Mouse (Mus musculus): ENCODE measurements around the gene Alyref.

The Alyref gene

DNA sequence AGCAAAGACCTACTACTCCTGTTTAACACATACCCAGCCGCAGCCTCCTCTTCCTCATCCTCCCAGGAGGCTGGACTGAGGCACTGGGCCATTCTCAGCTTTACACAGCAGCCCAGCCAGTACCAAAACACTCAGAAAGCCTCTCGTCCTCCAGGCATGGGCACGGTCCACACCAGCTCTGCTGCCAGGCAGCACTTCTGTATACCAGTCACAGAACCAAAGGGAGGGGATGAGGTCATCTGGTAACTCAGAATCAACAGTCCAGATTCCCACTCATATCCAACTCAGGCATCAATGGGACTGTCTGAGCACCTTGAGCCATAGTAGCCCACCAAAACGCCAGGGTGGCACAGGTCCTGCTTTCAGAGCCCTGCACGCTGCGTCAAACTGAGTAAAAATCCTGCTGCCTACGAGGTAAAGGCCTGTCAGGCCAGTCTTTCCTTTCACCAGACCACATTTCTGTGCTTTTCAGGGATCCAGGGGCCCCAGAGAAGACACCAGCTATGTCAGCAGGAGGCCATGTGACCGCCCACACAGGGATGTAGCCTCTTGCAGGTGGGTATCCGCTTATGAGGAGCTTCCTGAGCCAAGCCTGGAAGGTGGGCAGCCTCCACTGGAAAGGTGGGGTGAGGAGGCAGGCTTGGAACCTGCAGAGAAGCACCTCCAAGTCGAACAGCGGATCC is 28.8 kb upstream of the Alyref start:
- DNase-seq (ENCODE audit: low read depth, low spot score): no peak

- DNase-seq (ENCODE audit: low read depth, low spot score): no peak
Measured at GRCm38 (mm10) chr11:120625152-120625775, 27.1 kb upstream of the Alyref start, which contains the start of gene Sirt7. TSS of gene Sirt7 (minus strand) at chr11:120625240.

DNA sequence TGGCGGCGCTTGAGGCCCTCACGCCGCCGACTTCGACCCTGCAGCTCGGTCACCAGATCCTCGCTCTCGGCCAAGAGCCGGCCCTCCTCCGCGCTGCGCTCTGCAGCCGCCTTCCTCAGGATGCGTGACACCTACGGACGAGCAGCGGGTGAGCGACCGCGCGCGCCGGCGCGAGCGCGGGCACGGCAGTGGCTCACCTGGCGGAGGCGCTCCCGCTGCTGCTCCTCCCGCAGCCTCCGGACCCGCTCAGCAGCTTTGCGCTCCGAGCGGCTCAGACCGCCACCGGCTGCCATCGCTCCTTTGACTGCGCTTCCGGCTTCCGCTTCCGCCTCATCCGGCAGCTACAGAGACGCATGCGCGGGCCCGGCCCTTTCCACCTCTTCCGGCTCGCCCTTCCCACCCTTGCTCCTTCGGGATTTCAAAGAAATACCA is 26.5 kb upstream of the Alyref start:
- peak; percentile 91 for DNase-seq (ENCODE audit: low read depth, low spot score)

DNA sequence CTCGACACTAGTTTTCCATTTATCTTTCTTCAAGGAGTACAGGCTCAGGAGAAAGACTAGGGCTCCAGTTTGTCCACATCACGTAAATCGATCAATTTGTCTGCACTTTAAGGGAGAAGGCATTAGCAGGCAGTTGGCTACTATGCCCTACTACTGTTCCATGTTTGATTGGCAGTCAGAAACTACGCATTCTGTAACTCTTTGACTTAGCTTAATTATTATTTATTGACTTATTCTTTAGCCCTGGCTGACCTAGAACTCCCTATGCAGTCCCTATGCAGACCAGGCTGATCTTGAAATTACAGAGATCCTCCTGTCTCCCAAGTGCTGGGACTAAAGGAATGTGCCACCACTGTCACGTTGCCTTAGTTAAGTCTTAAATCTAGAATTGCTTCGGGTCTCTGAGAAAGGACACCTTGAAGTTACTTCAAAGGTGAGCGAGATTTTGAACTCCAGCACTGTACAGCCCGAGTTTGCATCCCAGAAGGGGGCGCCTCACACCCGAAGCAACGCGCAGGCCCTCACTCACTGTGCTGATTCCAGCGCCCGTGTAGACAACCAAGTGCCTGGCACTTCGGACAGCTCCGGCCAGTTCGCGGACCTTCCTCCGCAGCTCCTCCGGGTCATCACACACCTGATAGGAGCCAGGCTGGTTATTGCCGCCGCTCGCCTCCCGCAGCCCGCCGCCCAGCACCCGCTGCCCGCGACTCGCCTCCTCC is 26.0 kb upstream of the Alyref start:
- DNase-seq (ENCODE audit: low read depth, low spot score): peak; percentile 88

GRCm38 (mm10) chr11:120622805-120623204 is 24.6 kb upstream of the Alyref start:
- DNase-seq (ENCODE audit: low read depth, low spot score): no peak

GRCm38 (mm10) chr11:120620195-120620594 is 22.0 kb upstream of the Alyref start:
- DNase-seq (ENCODE audit: low read depth, low spot score): no peak

DNA sequence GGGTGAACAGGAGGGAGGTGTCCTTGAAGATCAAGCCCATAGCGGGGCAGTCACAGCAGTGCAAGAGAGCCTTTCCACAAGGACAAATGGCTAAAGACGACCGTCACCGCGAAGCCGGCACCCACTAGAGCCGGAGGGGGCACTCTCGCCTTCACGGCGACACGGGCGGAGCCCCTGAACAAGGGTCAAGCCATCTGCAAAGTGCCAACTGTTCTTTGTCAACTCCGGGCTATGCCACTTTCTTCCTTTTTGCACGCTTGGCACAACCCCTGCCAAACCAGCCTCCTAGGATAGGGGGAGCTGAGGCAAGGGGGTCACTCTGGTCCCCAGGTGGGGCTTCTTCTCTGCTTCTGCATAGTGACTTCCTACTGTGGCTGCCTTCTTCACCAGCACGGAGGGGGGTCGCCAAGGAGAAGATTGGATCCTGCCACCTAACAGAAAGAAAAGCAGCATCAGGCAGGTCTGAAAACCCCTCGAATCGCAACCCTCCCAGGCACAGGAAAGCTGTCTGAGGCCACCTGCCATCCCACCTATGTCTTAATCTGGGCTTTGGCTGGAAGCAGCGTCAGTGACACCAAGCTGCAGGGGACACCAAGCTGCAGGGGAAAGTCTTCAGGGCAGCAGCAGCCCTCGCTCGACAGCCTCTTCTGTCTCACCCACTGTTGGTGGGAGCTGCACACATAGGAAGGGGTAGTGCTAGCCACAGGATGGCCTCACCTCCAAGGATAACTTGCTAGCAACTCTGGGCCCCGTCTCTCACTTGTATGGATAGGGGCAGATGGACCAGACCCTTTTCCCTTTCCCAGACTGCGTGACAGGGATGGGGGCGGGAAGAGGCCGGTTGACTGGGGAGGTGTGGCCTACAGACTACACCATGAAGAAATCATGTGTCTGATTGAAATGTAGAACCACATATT is 20.7 kb upstream of the Alyref start:
- DNase-seq (ENCODE audit: low read depth, low spot score): no peak

DNA sequence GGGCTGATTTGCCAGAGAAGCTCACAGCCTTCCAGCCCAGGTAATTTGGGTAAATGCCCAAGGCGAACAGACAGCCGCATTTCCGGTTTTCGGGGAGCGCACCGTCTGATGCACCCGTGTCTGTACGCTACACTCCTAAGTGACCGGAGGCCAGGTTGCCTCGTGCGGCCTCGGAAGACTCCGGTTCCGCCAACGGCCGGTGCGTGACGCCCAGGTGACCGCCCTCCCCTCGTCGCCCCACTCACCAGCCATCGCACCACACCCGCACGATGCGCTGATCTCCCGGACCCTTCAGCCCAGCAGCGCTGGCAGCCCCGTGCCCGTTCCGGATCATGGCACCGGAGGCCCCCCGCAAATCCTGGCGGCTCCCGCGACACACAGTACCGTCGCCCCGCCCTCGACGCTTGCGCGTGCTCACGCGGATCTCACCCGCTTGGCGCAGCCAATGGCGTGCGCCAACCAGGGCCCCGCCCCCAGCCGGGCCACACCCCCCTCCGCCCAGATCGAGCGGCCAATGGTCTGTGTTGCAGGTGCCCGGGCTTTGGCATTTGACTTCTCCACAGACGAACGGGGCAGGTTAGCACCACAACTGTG is 19.5 kb upstream of the Alyref start, which contains the start of gene Pcyt2:
Pcyt2 (minus strand) TSS at position 418 of the 594 bp plus-strand sequence.
- DNase-seq (ENCODE audit: low read depth, low spot score): peak; percentile 81

- no peak for DNase-seq (ENCODE audit: low read depth, low spot score)
Measured at GRCm38 (mm10) chr11:120616617-120617294, 18.6 kb upstream of the Alyref start.

DNA sequence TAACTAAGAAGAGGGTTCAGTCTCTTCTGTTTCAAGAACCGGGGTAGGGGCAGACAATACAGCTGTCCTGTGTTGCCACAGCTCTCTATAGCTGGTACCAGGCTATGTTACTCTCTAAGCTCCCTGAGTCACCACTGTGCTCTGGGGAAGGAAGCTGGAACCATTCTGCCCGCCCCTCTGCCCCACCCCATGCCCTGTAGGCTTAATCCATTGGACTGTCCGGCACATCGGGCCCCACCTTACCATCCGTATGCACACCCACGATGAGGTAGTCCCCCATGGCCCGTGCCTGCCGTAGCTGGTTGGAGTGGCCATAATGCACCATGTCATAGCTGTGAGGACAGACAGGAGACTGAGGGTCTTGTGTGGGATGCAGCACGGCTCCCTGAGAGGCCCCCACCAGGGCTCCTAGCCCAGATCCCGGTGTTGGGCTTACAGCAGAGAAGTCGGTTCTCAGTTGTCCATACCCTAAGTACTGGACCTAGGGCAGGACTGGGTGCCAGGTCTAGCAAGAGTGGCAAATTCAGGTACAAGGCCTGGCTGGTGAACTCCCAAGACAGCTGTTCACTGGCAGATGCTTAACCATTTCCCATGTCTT is 17.5 kb upstream of the Alyref start:
- DNase-seq (ENCODE audit: low read depth, low spot score): no peak

DNA sequence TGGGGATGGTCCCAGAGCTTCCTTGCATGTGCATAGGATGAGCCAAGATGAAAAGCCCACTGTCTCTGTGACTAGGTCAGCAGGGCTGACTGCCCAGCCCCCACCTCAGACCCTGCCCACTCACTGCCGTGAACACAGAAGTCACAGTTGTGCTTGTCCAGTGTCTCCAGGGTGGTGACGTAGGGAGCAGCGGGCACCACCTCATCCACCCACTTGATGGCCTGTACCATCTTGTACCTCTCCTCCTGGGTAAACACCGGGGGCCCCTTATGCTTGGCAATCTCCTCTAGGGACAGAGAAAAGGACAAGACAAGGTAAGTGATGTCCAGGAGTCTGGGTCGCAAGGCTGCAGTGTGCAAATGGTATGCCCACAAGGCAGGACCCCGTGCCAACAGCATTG is 17.0 kb upstream of the Alyref start:
- no peak for DNase-seq (ENCODE audit: low read depth, low spot score)

DNA sequence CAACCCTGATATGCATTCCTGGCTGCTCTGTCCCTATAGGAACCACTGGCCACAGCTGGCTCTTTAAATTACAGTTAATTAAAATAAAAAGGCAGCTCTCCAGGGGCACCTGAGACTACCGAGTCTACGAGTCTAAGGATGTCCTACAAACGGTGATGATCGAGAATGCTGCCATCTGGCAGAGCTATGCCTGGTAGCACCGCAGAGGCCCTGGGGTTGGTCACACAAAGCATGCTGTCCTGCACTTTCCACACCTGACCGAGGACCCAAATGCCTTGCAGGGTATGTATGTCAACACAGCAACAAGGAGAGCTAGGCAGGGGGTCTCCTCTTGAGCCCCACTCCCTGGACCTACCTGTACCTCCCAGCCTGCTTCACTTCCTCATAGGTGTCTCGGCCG is 15.8 kb upstream of the Alyref start:
- DNase-seq (ENCODE audit: low read depth, low spot score): no peak

GRCm38 (mm10) chr11:120613481-120613972 is 15.4 kb upstream of the Alyref start:
- no peak for DNase-seq (ENCODE audit: low read depth, low spot score)

DNA sequence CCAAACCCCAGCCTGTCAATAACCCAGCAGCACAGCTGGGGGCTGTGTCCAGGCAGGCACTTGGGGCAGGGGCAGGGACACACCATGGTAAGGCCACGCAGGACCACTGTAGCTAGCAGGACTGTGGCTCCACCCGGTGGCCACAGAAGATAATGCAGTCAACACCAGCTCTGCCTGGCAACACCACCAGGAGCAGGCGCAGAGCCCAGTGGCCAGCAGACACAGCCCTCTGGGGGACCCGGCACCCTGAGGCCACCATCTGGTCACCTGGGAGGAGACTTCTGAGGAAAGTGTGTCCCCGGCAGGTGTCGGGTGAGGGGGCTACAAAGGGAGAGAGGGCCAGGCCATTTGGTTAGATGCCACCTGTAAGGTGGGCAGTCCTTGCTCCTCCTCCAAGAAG is 14.6 kb upstream of the Alyref start:
- peak; percentile 75 for DNase-seq (ENCODE audit: low read depth, low spot score)

GRCm38 (mm10) chr11:120610477-120611046 is 12.4 kb upstream of the Alyref start:
- no peak for DNase-seq (ENCODE audit: low read depth, low spot score)

DNA sequence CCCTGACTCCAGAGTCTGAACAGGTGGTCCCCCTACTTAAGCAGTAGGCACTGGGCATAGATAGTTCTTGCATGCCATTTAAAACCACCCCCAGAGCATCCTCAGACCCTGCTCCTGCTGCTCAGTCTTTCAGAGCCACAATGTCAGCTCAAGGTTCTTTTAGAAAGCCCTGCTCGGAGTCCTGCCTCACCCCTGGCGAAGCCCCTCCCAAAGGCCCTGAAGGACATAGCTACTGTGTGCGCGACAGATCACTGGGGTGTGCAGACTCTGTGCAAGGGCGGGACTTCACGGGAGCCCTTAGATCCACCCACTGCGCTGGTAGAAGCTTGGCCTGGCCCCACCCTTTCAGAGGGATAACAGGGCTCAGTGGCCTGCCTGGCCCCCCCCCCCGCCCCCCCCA is 11.1 kb upstream of the Alyref start:
- no peak for DNase-seq (ENCODE audit: low read depth, low spot score)

GRCm38 (mm10) chr11:120608241-120609034 is 10.3 kb upstream of the Alyref start, which contains the start of gene Npb:
TSS of gene Npb (plus strand) at chr11:120608477.
- no peak for DNase-seq (ENCODE audit: low read depth, low spot score)

GRCm38 (mm10) chr11:120606764-120607163 is 8.6 kb upstream of the Alyref start:
- DNase-seq (ENCODE audit: low read depth, low spot score): no peak

- DNase-seq (ENCODE audit: low read depth, low spot score): no peak
Measured at GRCm38 (mm10) chr11:120605667-120606066, 7.5 kb upstream of the Alyref start.

All from 3T3-L1 (cell line).